Comparison of ENCODE assay signal across 8 mouse cellular contexts in the genomic region with DNA sequence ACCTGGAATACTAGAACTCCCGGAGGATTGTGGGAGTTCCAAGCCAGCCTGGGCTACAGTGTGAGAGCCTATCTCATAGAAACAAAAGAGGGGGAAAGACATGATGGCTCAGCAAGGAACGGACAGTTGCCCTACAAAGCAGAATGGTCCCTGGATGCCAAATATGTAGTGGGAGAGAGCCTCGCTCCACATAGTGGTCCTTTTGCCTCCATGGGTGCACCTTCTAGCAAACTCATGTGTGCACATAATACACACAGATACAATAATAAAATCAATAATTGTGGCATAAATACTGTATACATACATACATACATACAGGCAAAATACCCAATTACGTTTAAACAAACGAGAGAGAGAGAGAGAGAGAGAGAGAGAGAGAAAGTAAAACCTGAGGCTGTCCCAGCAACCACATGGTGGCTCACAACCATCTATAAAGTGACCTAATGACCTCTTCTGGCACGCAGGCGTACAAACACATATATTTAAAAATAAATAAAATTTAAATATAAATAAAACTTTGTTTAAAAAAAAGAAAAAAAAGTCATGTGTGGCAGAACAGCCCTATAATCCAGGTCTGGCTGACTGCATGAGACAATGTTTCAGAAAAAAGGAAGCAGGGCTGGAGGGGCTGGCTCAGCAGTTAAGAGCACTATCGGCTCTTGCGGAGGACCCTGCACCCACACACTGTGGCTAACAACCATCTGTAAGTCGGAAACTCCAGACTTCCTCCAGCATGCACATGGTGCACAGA. TPM values are rescaled to one million over a fixed set of nuclear protein-coding genes. Genes with fewer than 3 reads are reported as not detected.
DNase-seq lines count a peak whose midpoint lies in the region; ATAC-seq lines count a peak whose summit lies in the region.

No protein-coding gene starts in this region.

- H3K4me3 ChIP-seq in heart, embryonic 10.5 days: peak overlapping the region; percentile 76; the same call in 1 of the 2 replicates
- H3K4me3 ChIP-seq in embryonic facial prominence, embryonic 13.5 days: no peak overlapping the region

- WGBS in heart, embryonic 10.5 days: 80% methylated on average over 10 of the region's 10 CpGs
- 65% methylated on average over 10 of the region's 10 CpGs for WGBS in embryonic facial prominence, embryonic 13.5 days

- H3K4me2 ChIP-seq in embryonic facial prominence, embryonic 13.5 days: peak overlapping the region; percentile 91

- peaks cover 16% of the 10 kb centered on the region for H3K4me1 ChIP-seq in heart, embryonic 10.5 days
- peaks cover 16% of the 10 kb centered on the region for H3K4me1 ChIP-seq in embryonic facial prominence, embryonic 13.5 days

- DNase-seq in heart, embryonic 10.5 days (ENCODE audit: low spot score): no peak
- no peak for DNase-seq in heart, adult 9 months (ENCODE audit: low spot score in 2 of 2)
- DNase-seq in 3T3-L1 (ENCODE audit: low read depth, low spot score): peak; percentile 38
- DNase-seq in liver: peak; percentile 30
- no peak for DNase-seq in thymus, postnatal 14 days
- no peak for DNase-seq in left cerebral cortex, postnatal 4 days
- DNase-seq in natural killer cell, adult 2 months (ENCODE audit: low spot score in 2 of 2): no peak

- H3K27ac ChIP-seq in heart, embryonic 10.5 days: peak overlapping the region; percentile 93
- peak overlapping the region; percentile 87 for H3K27ac ChIP-seq in embryonic facial prominence, embryonic 13.5 days

- H3K9me3 ChIP-seq in heart, embryonic 10.5 days: 0 out of 2 replicates have a peak, but pooled peaks cover 3% of the 10 kb centered on the region
- H3K9me3 ChIP-seq in embryonic facial prominence, embryonic 13.5 days: no peaks in the 10 kb centered on the region

- H3K36me3 ChIP-seq in heart, embryonic 10.5 days: no peaks in the 10 kb centered on the region
- peaks cover 4% of the 10 kb centered on the region for H3K36me3 ChIP-seq in embryonic facial prominence, embryonic 13.5 days

- intact Hi-C loops in left cerebral cortex, postnatal 4 days (cut with DNase I): no loop called here

- ATAC-seq in embryonic facial prominence, embryonic 13.5 days (ENCODE audit: insufficient number of reproducible peaks, insufficient read depth, low FRiP score, low TSS enrichment, low read depth): no peak

- H3K9ac ChIP-seq in embryonic facial prominence, embryonic 13.5 days: no peak overlapping the region

- no peaks in the 10 kb centered on the region for H3K27me3 ChIP-seq in heart, embryonic 10.5 days (ENCODE audit: insufficient read depth, poor library complexity, severe bottlenecking)
- H3K27me3 ChIP-seq in embryonic facial prominence, embryonic 13.5 days: no peaks in the 10 kb centered on the region

RNA-seq across cellular contexts. Expression of a gene that starts 0.8 kb away (rescaled TPM):
- 3.2 and 6.9 TPM in 2 replicates for polyA plus RNA-seq in heart, embryonic 10.5 days (2016; fragmentation: Nextera tagmentation; extraction: Ambion mirVana)
- polyA plus RNA-seq in embryonic facial prominence, embryonic 13.5 days (2015; fragmentation: Nextera tagmentation; extraction: Ambion mirVana): 4.0 and 4.6 TPM in 2 replicates
- 10 to 100 TPM; 17.3 to 19.5 TPM for total RNA-seq in left cerebral cortex, postnatal 4 days (2021)

RNA-seq across cellular contexts. Expression of a gene that starts 15.0 kb away (rescaled TPM):
- 0.11 and 0.28 TPM in 2 replicates for polyA plus RNA-seq in heart, embryonic 10.5 days (2016; fragmentation: Nextera tagmentation; extraction: Ambion mirVana)
- 7.1 and 8.4 TPM in 2 replicates for polyA plus RNA-seq in embryonic facial prominence, embryonic 13.5 days (2015; fragmentation: Nextera tagmentation; extraction: Ambion mirVana)
- under 1 TPM in 1 of 2 experiments, not detected in 1; 0.22 TPM for total RNA-seq in left cerebral cortex, postnatal 4 days (2021)

RNA-seq across cellular contexts. Expression of a gene that starts 28.3 kb away (rescaled TPM):
- polyA plus RNA-seq in heart, embryonic 10.5 days (2016; fragmentation: Nextera tagmentation; extraction: Ambion mirVana): 9.3 and 12.5 TPM in 2 replicates
- 1.4 and 3.6 TPM in 2 replicates for polyA plus RNA-seq in embryonic facial prominence, embryonic 13.5 days (2015; fragmentation: Nextera tagmentation; extraction: Ambion mirVana)
- total RNA-seq in left cerebral cortex, postnatal 4 days (2021): 1 to 10 TPM in 1 of 2 experiments, under 1 TPM in 1; 0.82 to 2.2 TPM

RNA-seq across cellular contexts. Expression of a gene that starts 50.1 kb away (rescaled TPM):
- 7.7 and 14.2 TPM in 2 replicates for polyA plus RNA-seq in heart, embryonic 10.5 days (2016; fragmentation: Nextera tagmentation; extraction: Ambion mirVana)
- polyA plus RNA-seq in embryonic facial prominence, embryonic 13.5 days (2015; fragmentation: Nextera tagmentation; extraction: Ambion mirVana): 4.2 and 4.9 TPM in 2 replicates
- total RNA-seq in left cerebral cortex, postnatal 4 days (2021): 1 to 10 TPM; 1.3 to 1.5 TPM

RNA-seq across cellular contexts. Expression of a gene that starts 51.8 kb away (rescaled TPM):
- 2.8 and 4.1 TPM in 2 replicates for polyA plus RNA-seq in heart, embryonic 10.5 days (2016; fragmentation: Nextera tagmentation; extraction: Ambion mirVana)
- polyA plus RNA-seq in embryonic facial prominence, embryonic 13.5 days (2015; fragmentation: Nextera tagmentation; extraction: Ambion mirVana): 7.1 and 8.3 TPM in 2 replicates
- 10 to 100 TPM in 1 of 2 experiments, 1 to 10 TPM in 1; 9.1 to 10.3 TPM for total RNA-seq in left cerebral cortex, postnatal 4 days (2021)

Comparison
In these comparisons a context has a peak if more than half of its experiments do, and no peak if none do; other contexts are left out.
1. DNase-seq: peak in 3T3-L1 (single experiment) and liver (single experiment); none in heart, embryonic 10.5 days (single experiment), heart, adult 9 months (0 of 2), thymus, postnatal 14 days (single experiment), left cerebral cortex, postnatal 4 days (single experiment) and natural killer cell, adult 2 months (0 of 2).